Mouse (Mus musculus) testis, adult 2 months (tissue): ENCODE measurements around the gene Sec31a.

ENCODE experiments used
- CTCF ChIP-seq: fragments of 200-500 bp; IDR thresholded peaks from 2 replicates; pipeline ENCODE4 v1.5.1; 2012; ENCODE audit warnings: low read depth, mild to moderate bottlenecking, inconsistent platforms, low read length, moderate library complexity; ENCODE audit not compliant: control insufficient read depth, insufficient read depth, insufficient replicate concordance
- POLR2A ChIP-seq: fragments of 200-500 bp; IDR thresholded peaks from 2 replicates; pipeline ENCODE4 v1.6.1; 2012; ENCODE audit warnings: low read depth, mild to moderate bottlenecking, inconsistent platforms, low read length, moderate library complexity; ENCODE audit not compliant: control insufficient read depth

GRCm38 (mm10) chr5:100335581-100336080, 80.4 kb downstream of the Sec31a start:
- no peak for TF ChIP-seq CTCF
- no peak for TF ChIP-seq POLR2A
